Mouse (Mus musculus): ENCODE measurements around the gene Twist2.

The Twist2 gene

DNA sequence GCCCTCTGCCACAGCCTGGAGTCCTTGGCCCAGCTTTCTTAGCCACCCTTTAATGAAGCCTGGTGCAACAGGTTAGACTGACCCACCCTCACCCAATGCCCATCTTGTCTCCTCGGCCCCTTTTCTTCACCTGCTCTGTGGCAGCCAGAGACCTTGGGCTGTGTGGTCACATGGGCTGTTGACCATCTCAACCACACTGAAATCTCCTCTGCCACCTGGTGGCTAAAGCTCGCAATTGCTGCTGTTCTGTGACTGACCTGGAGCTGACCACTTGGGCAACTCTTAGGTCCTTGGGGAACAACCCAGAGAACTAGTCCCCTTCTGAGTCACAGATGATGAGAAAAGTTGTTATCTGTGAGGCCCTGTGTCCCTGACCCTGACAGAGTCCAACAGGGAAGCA is 73.4 kb downstream of the Twist2 start:
- peak; percentile 5 for DNase-seq (ENCODE audit: low spot score)

DNA sequence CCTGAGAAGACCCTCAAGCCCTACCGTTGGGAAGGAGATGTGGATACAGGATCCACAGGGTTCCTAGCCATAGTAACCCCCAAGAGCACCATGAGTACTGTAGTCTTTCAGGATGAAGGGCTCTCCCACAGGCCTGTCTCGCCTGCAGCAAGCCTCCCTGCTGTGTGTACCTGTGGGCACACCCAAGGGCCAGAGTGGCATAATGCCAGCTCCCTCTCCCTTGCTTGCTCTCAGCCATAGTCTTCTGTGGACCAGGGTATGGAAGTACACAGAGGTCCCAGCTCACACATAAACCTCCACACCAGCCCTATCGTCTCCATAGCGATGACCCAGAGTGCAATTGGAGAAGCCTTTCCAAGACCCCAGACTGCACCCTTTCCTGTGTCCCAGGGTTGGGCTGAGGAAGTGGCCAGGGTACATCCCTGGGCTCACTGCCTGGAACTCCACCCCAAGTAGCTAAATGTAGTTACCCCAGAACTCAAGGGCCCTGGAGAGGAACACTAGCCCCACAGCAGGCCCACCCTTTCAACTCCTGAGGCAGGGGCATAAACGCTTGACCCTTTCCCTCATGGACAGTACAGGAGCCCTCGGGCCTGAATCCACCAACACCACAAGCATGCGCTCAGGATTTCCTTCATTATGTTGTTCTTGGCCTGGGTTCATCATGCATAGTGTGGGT is 73.9 kb downstream of the Twist2 start:
- DNase-seq (ENCODE audit: low spot score) = no peak

- no peak for DNase-seq (ENCODE audit: low spot score)
These were observed 77.4 kb downstream of the Twist2 start for GRCm38 (mm10) chr1:91878696-91879095.

- DNase-seq (ENCODE audit: low spot score) = no peak
These were observed 78.9 kb downstream of the Twist2 start for GRCm38 (mm10) chr1:91880156-91880555.

DNA sequence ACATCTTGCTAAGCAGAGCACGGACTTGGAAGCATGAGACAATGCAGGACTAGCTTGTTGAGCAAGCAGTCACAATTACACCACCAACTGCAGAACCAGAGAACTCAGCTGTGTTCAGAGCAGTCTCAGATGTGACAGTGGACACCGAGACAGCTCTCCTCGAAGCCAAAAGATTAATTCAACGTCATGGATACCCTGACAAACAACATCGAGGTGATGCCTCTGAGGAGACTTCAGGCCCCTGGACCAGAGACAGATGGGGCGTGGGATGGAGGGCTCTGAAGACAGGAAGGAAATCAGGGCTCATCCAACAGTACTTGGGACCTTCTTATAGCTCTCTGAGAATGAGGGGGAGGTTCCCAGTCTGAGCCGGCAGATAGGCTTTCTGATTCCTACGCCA is 79.6 kb downstream of the Twist2 start:
- DNase-seq (ENCODE audit: low spot score) = no peak

- DNase-seq (ENCODE audit: low spot score) = no peak
These were observed 81.9 kb downstream of the Twist2 start for GRCm38 (mm10) chr1:91883115-91883514.

DNA sequence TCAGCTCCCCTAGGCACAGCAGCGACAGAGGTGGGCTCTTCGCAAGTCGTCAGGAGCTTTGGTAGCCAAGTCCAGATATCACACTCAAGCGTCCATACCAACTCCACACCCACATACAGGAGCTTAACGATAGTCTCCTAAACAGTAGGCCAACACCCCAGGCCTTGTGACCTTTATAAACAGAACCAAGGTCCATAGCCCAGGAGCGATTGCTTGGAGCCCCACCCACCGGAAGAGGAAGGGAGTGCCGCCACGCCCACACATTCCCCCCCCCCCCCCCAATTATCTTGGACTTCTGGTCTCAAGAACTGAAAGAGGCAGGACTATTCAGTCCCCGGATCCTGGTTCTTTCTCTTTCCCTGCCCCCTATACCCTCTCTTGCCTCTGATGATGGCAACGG is 92.3 kb downstream of the Twist2 start:
- DNase-seq (ENCODE audit: low spot score) = no peak

- DNase-seq (ENCODE audit: low spot score) = no peak
These were observed 93.0 kb downstream of the Twist2 start for GRCm38 (mm10) chr1:91894286-91894685.

- DNase-seq (ENCODE audit: low spot score) = no peak
These were observed 95.8 kb downstream of the Twist2 start for GRCm38 (mm10) chr1:91897078-91897477.

All from c-Kit-positive CD71-positive TER-119-positive erythroid progenitor cells, embryonic 14.5 days (primary cell).